Mouse (Mus musculus) heart, adult 9 months (tissue): ENCODE results near the gene Gfpt2.

Source experiments
- DNase-seq, 2 experiments: peaks; one replicate each; pipeline ENCODE4 v3.0.0; 2022; ENCODE audit warnings: low spot score in 2 of 2

The Gfpt2 gene

GRCm38 (mm10) chr11:49837717-49838407 is 43.9 kb downstream of the Gfpt2 start:
- DNase-seq, result no peak

GRCm38 (mm10) chr11:49840666-49841065 is 46.7 kb downstream of the Gfpt2 start:
- DNase-seq, result no peak

- no peak for DNase-seq
Observed at GRCm38 (mm10) chr11:49841886-49842285, 47.9 kb downstream of the Gfpt2 start.

GRCm38 (mm10) chr11:49842718-49843117 is 48.7 kb downstream of the Gfpt2 start:
- DNase-seq, result no peak

GRCm38 (mm10) chr11:49844311-49844710 is 50.3 kb downstream of the Gfpt2 start:
- DNase-seq, result no peak

DNA sequence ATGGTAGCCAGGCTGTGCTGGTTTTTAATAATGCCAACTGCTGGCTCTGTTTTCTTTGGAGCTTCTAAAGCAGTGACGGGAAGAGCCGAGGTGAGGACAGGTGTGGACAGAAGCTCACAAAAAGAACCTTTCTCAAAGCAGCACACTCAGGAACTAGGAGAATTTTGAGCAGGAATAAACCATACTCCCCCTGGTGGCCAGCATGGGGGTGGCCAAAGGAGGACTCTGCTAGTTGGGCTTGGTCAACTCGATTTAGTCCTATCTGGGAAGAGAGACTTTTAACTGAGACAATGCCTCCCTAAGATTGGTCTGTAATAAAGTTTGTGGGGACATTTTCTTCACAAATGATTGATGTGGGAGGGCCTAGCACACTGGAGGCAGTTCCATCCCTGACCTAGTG is 51.0 kb downstream of the Gfpt2 start:
- peak; percentile 27 to 64 for DNase-seq

- DNase-seq, result no peak
Observed at GRCm38 (mm10) chr11:49845958-49846357, 52.0 kb downstream of the Gfpt2 start.

GRCm38 (mm10) chr11:49846401-49847070 is 52.6 kb downstream of the Gfpt2 start, which contains the start of gene Mapk9:
Mapk9 (plus strand) TSS chr11:49846751.
- peak; percentile 96 to 98 for DNase-seq

DNA sequence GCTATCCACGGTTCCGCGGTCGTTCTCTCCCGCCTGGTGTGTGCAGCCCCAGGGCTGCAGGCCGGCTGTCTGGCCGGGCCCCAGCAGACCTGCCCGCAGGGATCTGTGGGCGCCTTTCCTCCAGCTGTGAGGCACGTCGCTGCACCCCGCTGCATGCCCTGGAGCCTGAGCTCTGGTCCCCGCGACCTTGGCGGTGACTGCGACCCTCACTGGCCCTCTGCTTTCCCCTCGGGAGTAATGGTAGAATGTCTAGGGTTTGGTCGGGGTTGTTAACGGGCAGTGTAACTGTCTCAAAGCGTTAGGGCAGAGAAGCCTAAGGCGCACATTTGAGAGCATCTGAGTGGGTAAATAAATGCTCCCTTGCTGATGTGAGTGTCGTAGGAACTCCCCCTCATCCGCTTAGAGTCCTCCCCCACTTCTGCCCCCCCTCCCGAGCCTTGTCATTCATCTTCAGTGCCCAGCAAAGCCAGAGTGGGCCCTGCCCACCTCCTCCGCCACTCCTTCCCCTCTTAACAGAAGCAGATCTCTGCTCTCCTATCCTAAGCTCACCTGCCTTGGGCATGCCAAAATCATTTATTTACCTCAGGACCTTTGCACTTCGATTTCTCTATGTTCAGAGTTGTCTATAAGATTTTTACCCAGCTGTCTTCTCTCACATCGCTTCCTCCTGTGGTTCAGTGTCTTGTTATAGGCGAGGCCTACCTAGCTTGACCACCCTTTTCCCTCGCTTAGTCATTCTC is 53.3 kb downstream of the Gfpt2 start:
- DNase-seq, result no peak

GRCm38 (mm10) chr11:49847811-49848078 is 53.8 kb downstream of the Gfpt2 start:
- no peak for DNase-seq

DNA sequence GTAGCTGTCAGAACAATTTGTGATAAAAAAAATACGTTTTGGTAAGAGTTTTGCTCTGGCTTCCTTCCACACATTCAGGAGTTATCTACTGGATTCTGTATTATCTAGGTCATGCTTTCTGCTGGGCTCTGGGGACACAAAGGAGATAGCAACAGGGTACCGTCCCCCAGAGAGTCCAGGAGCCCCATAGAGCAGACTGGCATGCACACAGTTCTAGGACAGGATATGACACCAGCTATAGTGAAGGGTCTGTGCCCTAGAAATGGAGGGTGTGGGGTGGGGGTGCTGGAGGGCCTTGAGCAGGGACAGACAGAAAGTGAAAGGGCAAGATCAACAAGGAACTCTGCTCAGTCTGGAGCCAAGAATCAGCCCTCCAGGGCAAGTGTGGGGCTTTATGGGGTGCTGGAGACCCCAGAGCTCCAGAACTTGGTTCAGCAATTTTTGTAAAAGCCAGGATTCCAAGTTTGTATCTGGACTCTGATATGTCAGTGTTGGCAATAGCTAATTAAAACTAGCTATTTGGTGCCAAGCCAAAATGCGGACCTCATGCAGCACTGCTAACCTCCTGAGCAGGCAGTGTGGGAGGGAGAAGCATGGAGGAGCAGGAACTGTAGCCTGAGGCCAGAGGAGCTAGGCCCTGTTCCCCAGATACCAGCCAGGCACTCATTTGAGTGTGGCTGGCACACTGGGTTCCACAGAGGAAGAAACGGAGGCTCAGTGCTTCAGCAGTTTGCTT is 54.3 kb downstream of the Gfpt2 start:
- peak in 1 of 2 experiments; percentile 13 for DNase-seq

DNA sequence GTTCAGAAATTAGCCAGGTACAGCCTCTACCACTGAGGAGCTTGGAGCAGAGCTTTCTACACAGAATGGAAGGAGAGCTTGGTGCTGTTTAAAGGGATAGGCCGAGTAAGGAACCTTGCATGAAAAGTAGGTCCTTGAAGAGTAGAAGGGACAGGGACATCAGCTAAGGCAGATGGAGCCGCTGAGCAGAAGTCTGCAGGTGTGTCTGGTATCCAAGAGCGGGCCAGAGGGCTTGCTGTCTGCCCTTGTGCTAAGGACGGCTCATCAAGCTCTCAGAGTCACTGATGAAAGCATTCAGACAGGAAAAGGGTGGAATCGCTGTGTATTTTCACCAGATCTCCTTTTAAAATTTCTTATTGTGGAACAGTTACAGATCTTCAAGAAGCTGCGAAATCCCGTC is 56.4 kb downstream of the Gfpt2 start:
- no peak for DNase-seq

- DNase-seq, result no peak
Observed at GRCm38 (mm10) chr11:49855144-49855543, 61.2 kb downstream of the Gfpt2 start.

GRCm38 (mm10) chr11:49861139-49861538 is 67.2 kb downstream of the Gfpt2 start:
- no peak for DNase-seq

DNA sequence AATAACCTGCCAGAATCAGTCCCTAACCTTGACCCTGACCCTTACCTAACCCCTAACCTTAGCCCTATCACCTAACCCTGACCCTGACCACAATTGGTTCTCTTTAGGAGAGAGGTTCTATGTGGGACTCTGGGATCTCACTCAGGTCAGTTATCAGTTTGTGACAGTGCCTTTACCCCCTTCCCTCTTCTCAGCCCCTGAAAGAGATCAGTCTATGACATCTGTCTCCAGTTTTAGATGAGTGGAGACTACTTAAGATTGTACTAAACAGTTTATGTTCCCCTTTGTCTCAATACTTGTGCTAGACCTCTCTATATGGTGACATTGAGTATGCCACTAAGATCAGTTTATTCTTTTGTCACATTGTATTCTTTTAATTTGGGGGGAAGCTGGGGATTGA is 69.9 kb downstream of the Gfpt2 start:
- no peak for DNase-seq

DNA sequence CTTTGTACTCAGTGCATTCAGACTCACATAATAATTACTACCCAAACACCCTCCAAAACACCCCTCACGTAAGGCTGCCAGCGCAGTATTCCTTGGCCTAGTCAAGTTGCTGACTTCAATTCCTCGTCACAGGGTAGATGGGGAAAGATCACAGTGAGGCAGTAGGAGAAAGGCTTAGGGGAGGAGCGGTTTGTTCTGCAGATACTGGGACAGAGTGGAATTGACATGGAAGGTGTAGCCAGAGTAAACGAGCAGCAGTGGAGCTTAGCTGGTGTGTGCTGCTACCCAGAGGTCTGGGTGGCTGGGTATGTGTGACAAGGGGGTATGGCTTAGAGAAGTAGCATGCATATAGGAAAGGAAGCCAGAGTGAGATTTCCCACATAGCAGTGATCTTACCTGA is 73.3 kb downstream of the Gfpt2 start:
- no peak for DNase-seq

DNA sequence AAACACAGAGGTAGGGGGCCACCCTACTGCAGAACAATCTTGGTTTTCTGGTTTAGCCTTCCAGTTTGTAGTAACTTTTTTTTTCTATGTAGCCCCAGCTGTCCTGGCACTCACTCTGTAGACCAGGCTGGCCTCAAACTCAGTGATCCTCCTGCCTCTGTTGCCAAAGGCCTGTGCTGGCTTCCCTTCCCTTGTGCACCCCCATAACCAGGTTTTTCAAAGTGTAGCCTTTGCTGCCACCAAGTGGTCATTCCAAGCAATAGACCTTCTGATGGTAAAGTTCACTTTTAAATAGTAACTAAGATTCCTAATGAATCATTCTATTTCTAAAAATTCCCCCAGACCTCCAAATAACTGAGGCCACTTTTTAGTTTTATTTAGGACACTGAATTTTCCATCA is 75.8 kb downstream of the Gfpt2 start:
- DNase-seq, result peak in 1 of 2 experiments; percentile 39

DNA sequence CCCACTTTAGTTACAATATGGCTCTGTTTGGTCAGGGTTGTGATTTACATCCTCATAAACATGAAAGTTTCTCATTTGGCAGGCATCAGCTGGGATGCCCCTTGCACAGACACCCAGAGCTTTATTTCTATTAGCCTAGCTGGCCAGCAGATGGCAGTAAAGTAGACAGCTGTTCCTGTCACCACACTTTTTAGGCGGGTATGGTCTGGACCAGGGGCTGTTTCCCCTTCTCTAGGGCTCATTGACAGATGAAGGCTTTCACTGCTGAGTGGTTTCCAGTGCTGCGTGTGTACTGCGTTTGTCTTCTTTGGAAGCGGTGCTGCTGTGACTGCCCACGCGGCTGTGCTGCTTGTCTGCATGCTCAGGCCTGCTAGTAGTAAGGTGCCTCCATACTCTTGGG is 77.9 kb downstream of the Gfpt2 start:
- DNase-seq, result peak in 1 of 2 experiments; percentile 9

DNA sequence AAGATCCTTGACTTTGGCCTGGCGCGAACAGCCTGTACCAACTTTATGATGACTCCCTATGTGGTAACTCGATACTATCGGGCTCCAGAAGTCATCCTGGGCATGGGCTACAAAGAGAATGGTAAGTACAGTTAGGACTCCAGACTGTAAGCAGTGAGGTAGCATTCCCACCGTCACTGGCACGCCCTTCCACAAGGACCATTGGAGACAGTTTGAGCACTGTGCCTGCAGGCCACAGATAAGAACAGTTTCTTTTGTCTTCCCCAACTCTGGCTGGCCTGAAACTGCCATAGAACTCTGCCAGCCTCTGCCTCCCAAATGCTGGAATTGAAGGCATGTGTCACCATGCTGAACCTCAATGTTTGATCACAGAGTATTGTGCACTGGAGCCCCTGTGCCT is 78.8 kb downstream of the Gfpt2 start:
- no peak for DNase-seq

- DNase-seq, result peak; percentile 27 to 30
Observed at GRCm38 (mm10) chr11:49876948-49877817, 83.2 kb downstream of the Gfpt2 start.

DNA sequence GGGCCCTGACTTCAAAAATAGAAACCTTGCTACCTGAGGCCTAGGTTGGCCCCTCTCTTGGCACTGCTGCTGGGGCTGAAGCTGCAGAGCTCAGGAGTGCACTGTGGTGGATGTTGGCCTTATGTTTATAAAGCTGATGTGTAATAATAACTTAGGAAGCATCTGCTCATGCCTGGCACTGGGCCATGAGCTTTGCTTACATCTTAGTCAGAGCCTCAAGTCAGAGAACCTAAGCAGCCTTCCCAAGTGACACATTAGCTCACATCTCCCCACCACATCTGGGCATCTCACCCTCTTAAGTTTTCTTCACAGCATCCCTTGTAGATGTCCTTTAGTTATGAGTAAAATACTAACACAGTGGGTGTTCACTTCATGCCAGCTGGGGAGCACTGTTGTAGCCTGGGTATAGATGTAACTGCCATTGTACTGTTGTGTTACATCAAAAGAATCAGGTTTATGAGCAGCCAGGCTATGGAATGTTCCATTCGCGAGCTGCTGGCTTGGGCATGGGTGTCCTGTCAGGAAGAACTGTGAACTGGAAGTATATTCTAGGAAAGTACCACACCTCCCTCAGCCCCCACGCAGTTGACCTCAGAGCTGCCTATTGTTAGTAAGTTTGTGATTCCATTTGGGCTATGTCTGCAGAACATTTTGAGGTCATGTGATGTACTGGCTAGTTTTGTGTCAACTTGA is 86.1 kb downstream of the Gfpt2 start:
- DNase-seq, result no peak
